Mouse (Mus musculus): Measurements from ENCODE around the gene Pdcd7.
A peak's percentile ranks its signal among the peaks of the same experiment; 100 is the strongest.
"Not testable (repeated sequence)": the region's sequence is repeated elsewhere in the genome, so short reads cannot be mapped to it uniquely, and the experiment has no call there.

Gene Pdcd7

DNA sequence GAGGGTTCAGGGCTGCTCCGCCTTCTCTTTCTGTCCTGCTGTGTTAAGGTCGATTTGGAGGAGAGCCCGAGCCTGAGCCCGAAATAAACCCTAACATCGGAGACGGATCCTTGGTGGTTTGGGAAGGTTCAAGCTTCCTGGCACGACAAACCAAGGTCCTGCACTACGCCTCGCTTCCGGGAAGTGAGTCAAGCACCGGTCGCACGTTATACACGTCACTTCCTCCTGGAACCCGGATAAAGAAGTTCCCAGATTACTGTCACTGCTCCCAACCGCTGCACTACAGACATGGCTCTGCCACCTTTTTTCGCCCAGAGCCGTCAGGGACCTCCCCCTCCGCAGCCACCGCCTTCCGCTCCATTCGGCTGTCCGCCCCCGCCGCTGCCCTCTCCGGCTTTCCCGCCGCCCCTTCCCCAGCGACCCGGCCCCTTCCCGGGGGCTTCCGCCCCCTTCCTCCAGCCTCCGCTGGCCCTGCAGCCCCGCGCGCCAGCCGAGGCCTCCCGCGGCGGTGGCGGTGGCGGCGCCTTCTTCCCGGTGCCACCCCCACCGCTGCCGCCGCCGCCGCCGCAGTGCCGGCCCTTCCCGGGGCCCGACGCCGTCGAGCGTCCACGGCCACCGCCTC is at the start of gene Pdcd7:
Pdcd7 (plus strand) TSS at position 251 of the 622 bp plus-strand sequence.
- ATAC-seq (ENCODE audit: low TSS enrichment): peak; percentile 92

- no peak for ATAC-seq (ENCODE audit: low TSS enrichment)
Measured at GRCm38 (mm10) chr9:65297056-65297455, 48.8 kb upstream of the Pdcd7 start.

GRCm38 (mm10) chr9:65298761-65299160 is 47.1 kb upstream of the Pdcd7 start:
- no peak for ATAC-seq (ENCODE audit: low TSS enrichment)

GRCm38 (mm10) chr9:65299650-65300049 is 46.3 kb upstream of the Pdcd7 start:
- ATAC-seq (ENCODE audit: low TSS enrichment): no peak

GRCm38 (mm10) chr9:65302327-65302983 is 43.4 kb upstream of the Pdcd7 start:
- no peak for ATAC-seq (ENCODE audit: low TSS enrichment)

GRCm38 (mm10) chr9:65303586-65303985 is 42.3 kb upstream of the Pdcd7 start:
- ATAC-seq (ENCODE audit: low TSS enrichment): no peak

DNA sequence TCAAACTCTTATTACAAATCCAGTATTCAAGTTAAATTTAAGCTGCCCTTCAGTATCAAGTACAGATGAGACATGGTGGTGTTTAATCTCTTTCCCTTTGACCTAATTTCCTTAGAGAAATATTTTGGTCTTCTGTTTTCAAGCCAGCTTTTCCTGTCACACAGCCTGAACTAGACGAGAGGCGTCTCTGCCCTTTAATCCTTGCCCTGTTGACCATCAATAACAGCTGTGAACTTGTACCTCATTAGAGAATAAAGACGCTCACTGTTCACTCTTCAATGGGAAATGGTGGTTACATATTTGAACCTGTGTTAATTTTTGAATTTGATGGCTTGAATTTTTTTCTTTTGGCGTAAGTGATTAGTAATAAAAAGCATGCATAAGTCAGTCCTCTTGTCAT is 41.6 kb upstream of the Pdcd7 start:
- no peak for ATAC-seq (ENCODE audit: low TSS enrichment)

DNA sequence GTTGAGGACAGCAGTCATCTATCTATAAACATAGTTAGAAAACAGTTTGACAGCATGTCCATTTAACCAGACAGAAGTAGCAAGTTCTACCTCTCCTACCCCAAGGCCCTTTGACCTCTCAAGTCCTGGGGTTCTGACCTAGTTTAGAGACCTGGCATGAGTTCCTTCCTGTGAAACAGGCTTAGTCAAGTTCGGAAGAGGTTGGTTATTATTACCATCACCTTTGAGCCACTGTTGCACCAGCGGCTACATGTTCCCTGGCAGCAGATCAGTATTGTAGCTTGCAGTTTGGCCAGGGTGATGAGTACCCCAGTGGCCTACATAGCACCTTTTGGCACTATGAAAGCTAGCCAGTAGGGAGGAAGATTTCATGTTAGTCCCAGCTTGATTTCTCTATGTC is 39.2 kb upstream of the Pdcd7 start:
- ATAC-seq (ENCODE audit: low TSS enrichment): no peak

- ATAC-seq (ENCODE audit: low TSS enrichment): no peak
Measured at GRCm38 (mm10) chr9:65308011-65308410, 37.9 kb upstream of the Pdcd7 start.

DNA sequence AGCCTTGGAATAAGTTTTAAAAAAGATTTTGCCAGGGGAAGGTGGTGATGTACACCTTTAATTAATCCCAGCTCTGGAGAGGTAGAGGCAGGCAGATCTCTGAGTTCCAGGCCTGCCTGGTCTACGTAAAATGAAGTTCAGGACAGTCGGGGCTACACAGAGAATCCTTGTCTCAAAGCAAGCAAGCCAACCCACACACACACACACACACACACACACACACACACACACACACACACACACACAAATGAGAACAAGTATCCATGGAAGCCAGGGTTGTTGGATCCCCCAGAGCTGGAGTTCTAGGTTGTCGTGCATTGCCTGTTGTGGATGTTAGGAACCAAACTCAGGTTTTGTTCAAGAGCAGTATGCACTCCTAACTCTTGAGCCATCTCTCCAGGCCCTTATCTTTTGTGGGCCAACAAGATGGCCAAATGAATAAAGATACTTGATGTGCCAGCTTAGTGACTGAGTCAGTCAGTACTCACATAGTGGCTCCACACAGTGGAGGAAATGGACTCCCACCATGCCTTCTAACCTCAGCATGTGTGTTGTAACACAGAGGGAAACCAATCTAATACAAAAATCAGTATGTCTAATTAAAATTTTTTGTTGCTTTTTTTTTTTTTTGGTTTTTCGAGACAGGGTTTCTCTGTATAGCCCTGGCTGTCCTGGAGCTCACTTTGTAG is 33.1 kb upstream of the Pdcd7 start:
- ATAC-seq (ENCODE audit: low TSS enrichment): no peak

- no peak for ATAC-seq (ENCODE audit: low TSS enrichment)
Measured at GRCm38 (mm10) chr9:65313846-65314245, 32.1 kb upstream of the Pdcd7 start.

GRCm38 (mm10) chr9:65322255-65322900 is 23.5 kb upstream of the Pdcd7 start:
- no peak for ATAC-seq (ENCODE audit: low TSS enrichment)

GRCm38 (mm10) chr9:65325971-65326370 is 19.9 kb upstream of the Pdcd7 start:
- no peak for ATAC-seq (ENCODE audit: low TSS enrichment)

DNA sequence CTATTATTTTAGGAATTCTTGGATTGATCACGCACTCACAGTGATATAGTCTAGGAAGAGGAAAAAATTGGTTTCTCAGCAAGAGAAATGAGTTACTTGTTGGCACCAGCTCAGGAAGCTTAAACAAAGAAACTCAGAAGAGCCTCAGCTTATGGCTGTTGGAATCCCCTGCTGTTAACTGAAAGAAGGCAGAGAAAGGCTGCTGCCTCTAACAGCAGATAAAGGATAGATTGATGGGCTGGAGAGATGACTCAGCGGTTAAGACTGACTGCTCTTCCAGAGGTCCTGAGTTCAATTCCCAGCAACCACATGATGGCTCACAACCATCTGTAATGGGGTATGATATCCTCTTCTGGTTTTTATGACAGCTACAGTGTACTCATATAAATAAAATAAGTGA is 18.5 kb upstream of the Pdcd7 start:
- ATAC-seq (ENCODE audit: low TSS enrichment): no peak

DNA sequence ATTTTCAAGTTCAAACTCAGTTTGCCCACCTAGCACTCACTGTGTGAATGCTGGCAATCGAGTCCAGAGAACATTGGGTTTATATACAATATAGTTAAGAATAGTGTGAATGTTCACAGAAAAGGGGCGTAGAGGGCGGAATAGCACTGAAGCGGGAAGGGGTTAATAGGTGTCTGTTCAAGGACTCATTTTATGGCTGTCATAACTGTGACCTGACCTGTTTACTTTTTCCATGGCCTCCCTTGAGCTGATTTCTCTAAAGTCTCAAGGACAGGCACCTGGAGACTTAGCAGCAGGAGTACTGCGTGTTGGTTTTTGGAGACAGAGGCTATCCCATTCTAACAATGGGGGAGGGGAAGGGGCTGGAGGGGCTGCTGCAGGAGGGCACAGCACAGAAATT is 11.9 kb upstream of the Pdcd7 start:
- no peak for ATAC-seq (ENCODE audit: low TSS enrichment)

GRCm38 (mm10) chr9:65339146-65339545 is 6.8 kb upstream of the Pdcd7 start:
- ATAC-seq (ENCODE audit: low TSS enrichment): no peak

GRCm38 (mm10) chr9:65340414-65340813 is 5.5 kb upstream of the Pdcd7 start:
- no peak for ATAC-seq (ENCODE audit: low TSS enrichment)

GRCm38 (mm10) chr9:65345439-65345838 is 465 bp upstream of the Pdcd7 start:
- not testable (repeated sequence) for ATAC-seq (ENCODE audit: low TSS enrichment)

- peak; percentile 76 for ATAC-seq (ENCODE audit: low TSS enrichment)
Measured at GRCm38 (mm10) chr9:65346476-65347111, 690 bp downstream of the Pdcd7 start.

- no peak for ATAC-seq (ENCODE audit: low TSS enrichment)
Measured at GRCm38 (mm10) chr9:65347112-65347850, 1.4 kb downstream of the Pdcd7 start.

- no peak for ATAC-seq (ENCODE audit: low TSS enrichment)
Measured at GRCm38 (mm10) chr9:65353251-65353650, 7.3 kb downstream of the Pdcd7 start.
